Mouse (Mus musculus): ENCODE measurements around the gene Foxj2.
A peak's percentile ranks its signal among the peaks of the same experiment; 100 is the strongest.

The Foxj2 gene

GRCm38 (mm10) chr6:122819306-122820070 is at the start of gene Foxj2:
Gene Foxj2 (plus strand): TSS chr6:122819914.
- DNase-seq (ENCODE audit: low spot score in 2 of 2): peak; percentile 55 to 66

- DNase-seq (ENCODE audit: low spot score in 2 of 2): no peak
Measured at GRCm38 (mm10) chr6:122770760-122771315, 48.9 kb upstream of the Foxj2 start.

GRCm38 (mm10) chr6:122772701-122773100 is 47.0 kb upstream of the Foxj2 start:
- no peak for DNase-seq (ENCODE audit: low spot score in 2 of 2)

GRCm38 (mm10) chr6:122774345-122774744 is 45.4 kb upstream of the Foxj2 start:
- DNase-seq (ENCODE audit: low spot score in 2 of 2): no peak

GRCm38 (mm10) chr6:122776040-122776439 is 43.7 kb upstream of the Foxj2 start:
- DNase-seq (ENCODE audit: low spot score in 2 of 2): no peak

- DNase-seq (ENCODE audit: low spot score in 2 of 2): no peak
Measured at GRCm38 (mm10) chr6:122779916-122780315, 39.8 kb upstream of the Foxj2 start.

GRCm38 (mm10) chr6:122781167-122781566 is 38.5 kb upstream of the Foxj2 start:
- DNase-seq (ENCODE audit: low spot score in 2 of 2): no peak

- no peak for DNase-seq (ENCODE audit: low spot score in 2 of 2)
Measured at GRCm38 (mm10) chr6:122782164-122782563, 37.5 kb upstream of the Foxj2 start.

GRCm38 (mm10) chr6:122784866-122785265 is 34.8 kb upstream of the Foxj2 start:
- DNase-seq (ENCODE audit: low spot score in 2 of 2): no peak

GRCm38 (mm10) chr6:122786275-122786674 is 33.4 kb upstream of the Foxj2 start:
- DNase-seq (ENCODE audit: low spot score in 2 of 2): peak in 1 of 2 experiments; percentile 41

- no peak for DNase-seq (ENCODE audit: low spot score in 2 of 2)
Measured at GRCm38 (mm10) chr6:122795254-122795935, 24.3 kb upstream of the Foxj2 start.

GRCm38 (mm10) chr6:122800640-122801300 is 18.9 kb upstream of the Foxj2 start:
- DNase-seq (ENCODE audit: low spot score in 2 of 2): no peak

GRCm38 (mm10) chr6:122801301-122801800 is 18.4 kb upstream of the Foxj2 start, which contains the start of gene Slc2a3:
Gene Slc2a3 (minus strand): TSS chr6:122801640.
- DNase-seq (ENCODE audit: low spot score in 2 of 2): peak in 1 of 2 experiments; percentile 50

- DNase-seq (ENCODE audit: low spot score in 2 of 2): peak; percentile 34 to 37
Measured at GRCm38 (mm10) chr6:122801801-122802514, 17.8 kb upstream of the Foxj2 start.

- DNase-seq (ENCODE audit: low spot score in 2 of 2): peak; percentile 69 to 83
Measured at GRCm38 (mm10) chr6:122804418-122804817, 15.3 kb upstream of the Foxj2 start.

GRCm38 (mm10) chr6:122810022-122810614 is 9.6 kb upstream of the Foxj2 start:
- DNase-seq (ENCODE audit: low spot score in 2 of 2): no peak

GRCm38 (mm10) chr6:122810615-122811279 is 9.0 kb upstream of the Foxj2 start:
- DNase-seq (ENCODE audit: low spot score in 2 of 2): peak; percentile 87 to 91

GRCm38 (mm10) chr6:122811280-122811652 is 8.4 kb upstream of the Foxj2 start:
- DNase-seq (ENCODE audit: low spot score in 2 of 2): peak; percentile 90 to 92

GRCm38 (mm10) chr6:122811771-122812600 is 7.7 kb upstream of the Foxj2 start:
- DNase-seq (ENCODE audit: low spot score in 2 of 2): peak in 1 of 2 experiments; percentile 36

Measured in spleen, postnatal 14 days (tissue).